Mouse (Mus musculus) kidney, embryonic 15.5 days (tissue): ENCODE results near the gene Dusp18. TPM values are rescaled to one million over a fixed set of nuclear protein-coding genes. Genes with fewer than 3 reads are reported as not detected.
A peak's percentile ranks its signal among the peaks of the same experiment; 100 is the strongest.

ENCODE experiments used
- ATAC-seq: fragments of 200-750 bp; cut with Nextera tagmentation; replicated peaks from 2 replicates; pipeline ENCODE4 v1.8.0; 2017; ENCODE audit warnings: moderate TSS enrichment; ENCODE audit not compliant: low FRiP score
- H3K27ac ChIP-seq: fragments of 300-500 bp; sonication (generic); 2 replicates; pipeline ENCODE4 v1.5.1; 2015; ENCODE audit warnings: mild to moderate bottlenecking, inconsistent platforms
- H3K27me3 ChIP-seq: fragments of 300-500 bp; sonication (generic); 2 replicates; pipeline ENCODE4 v1.6.1; 2015; ENCODE audit warnings: inconsistent platforms
- H3K36me3 ChIP-seq: fragments of 300-500 bp; sonication (generic); 2 replicates; pipeline ENCODE4 v1.6.1; 2015; ENCODE audit warnings: inconsistent platforms
- H3K4me1 ChIP-seq: fragments of 300-500 bp; sonication (generic); 2 replicates; pipeline ENCODE4 v1.6.1; 2015; ENCODE audit warnings: inconsistent platforms
- H3K4me2 ChIP-seq: fragments of 300-500 bp; sonication (generic); 2 replicates; pipeline ENCODE4 v1.6.1; 2015; ENCODE audit warnings: moderate library complexity, mild to moderate bottlenecking, inconsistent platforms
- H3K4me3 ChIP-seq: fragments of 300-500 bp; sonication (generic); replicated peaks from 2 replicates; pipeline ENCODE4 v1.5.1; 2015; ENCODE audit warnings: mild to moderate bottlenecking, inconsistent platforms
- H3K9ac ChIP-seq: fragments of 300-500 bp; sonication (generic); 2 replicates; pipeline ENCODE4 v1.6.1; 2015; ENCODE audit warnings: mild to moderate bottlenecking, inconsistent platforms
- H3K9me3 ChIP-seq: fragments of 300-500 bp; sonication (generic); replicated peaks from 2 replicates; pipeline ENCODE4 v1.6.1; 2016; ENCODE audit warnings: inconsistent platforms
- WGBS: fragments of 180-500 bp; shearing (Covaris S2); methylation state at CpG from one replicate; pipeline ENCODE4 v1.1.7; 2015; ENCODE audit warnings: mixed read lengths; 5-methylcytosine and 5-hydroxymethylcytosine counted together
- polyA plus RNA-seq: library from polyadenylated mRNA; unstranded; fragments of >200 nt; fragmentation: Nextera tagmentation; extraction: Ambion mirVana; gene quantifications from 2 replicates; pipeline ENCODE4 v1.2.1, GENCODE M21; 2015

Dusp18 gene
- polyA plus RNA-seq, 1 experiment from 2014 or later, result 13.4 TPM

- no peak overlapping the region for H3K9ac ChIP-seq
- no peak overlapping the region for H3K4me2 ChIP-seq
- H3K9me3 ChIP-seq, result no peaks in the 10 kb centered on the region
- WGBS, result 93% methylated on average over 4 of the region's 4 CpGs
- peaks cover 19% of the 10 kb centered on the region for H3K27me3 ChIP-seq
- H3K36me3 ChIP-seq, result no peaks in the 10 kb centered on the region
- peaks cover 21% of the 10 kb centered on the region for H3K4me1 ChIP-seq
- ATAC-seq, result no peak
- H3K27ac ChIP-seq, result no peak overlapping the region
- H3K4me3 ChIP-seq, result no peak overlapping the region
These were observed 35.3 kb upstream of the Dusp18 start for GRCm38 (mm10) chr11:3859778-3860177.

DNA sequence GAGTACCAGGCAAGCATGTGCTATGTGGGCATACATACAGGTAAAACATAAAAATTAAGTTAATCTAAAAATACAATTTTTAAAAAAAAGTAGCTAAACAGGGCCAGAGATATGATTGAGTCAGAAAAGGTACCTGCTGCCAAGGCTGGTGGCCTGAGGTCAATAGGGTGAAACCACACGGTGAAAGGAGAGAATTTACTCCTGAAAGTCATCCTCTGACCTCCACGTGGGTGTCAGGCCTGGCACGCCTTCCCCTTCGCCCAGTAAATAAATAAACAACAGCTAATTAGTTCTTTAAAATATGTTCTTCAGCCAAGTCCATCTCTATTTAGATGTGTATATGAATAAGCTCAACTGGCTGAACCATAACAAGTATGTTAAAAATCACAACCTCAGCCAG, 34.7 kb upstream of the Dusp18 start:
- Histone ChIP-seq H3K36me3 (no peaks in the 10 kb centered on the region), H3K4me1 (peaks cover 21% of the 10 kb centered on the region), H3K9ac (no peak overlapping the region), H3K27me3 (peaks cover 22% of the 10 kb centered on the region), H3K4me2 (no peak overlapping the region), H3K4me3 (no peak overlapping the region), H3K9me3 (no peaks in the 10 kb centered on the region), H3K27ac (no peak overlapping the region)
- ATAC-seq, result no peak
- 68% methylated on average over 4 of the region's 4 CpGs for WGBS

GRCm38 (mm10) chr11:3862661-3863453, 32.2 kb upstream of the Dusp18 start:
- peaks cover 28% of the 10 kb centered on the region for H3K27me3 ChIP-seq
- H3K4me2 ChIP-seq, result peak overlapping the region; percentile 92
- peak overlapping the region; percentile 46; the same call in 1 of the 2 replicates for H3K9ac ChIP-seq
- ATAC-seq, result no peak; the same call in 1 of the 2 replicates
- H3K27ac ChIP-seq, result no peak overlapping the region
- no peaks in the 10 kb centered on the region for H3K9me3 ChIP-seq
- H3K4me1 ChIP-seq, result peaks cover 21% of the 10 kb centered on the region
- whole genome bisulfite sequencing, result 71% methylated on average over 19 of the region's 19 CpGs
- H3K4me3 ChIP-seq, result peak overlapping the region; percentile 55
- no peaks in the 10 kb centered on the region for H3K36me3 ChIP-seq

DNA sequence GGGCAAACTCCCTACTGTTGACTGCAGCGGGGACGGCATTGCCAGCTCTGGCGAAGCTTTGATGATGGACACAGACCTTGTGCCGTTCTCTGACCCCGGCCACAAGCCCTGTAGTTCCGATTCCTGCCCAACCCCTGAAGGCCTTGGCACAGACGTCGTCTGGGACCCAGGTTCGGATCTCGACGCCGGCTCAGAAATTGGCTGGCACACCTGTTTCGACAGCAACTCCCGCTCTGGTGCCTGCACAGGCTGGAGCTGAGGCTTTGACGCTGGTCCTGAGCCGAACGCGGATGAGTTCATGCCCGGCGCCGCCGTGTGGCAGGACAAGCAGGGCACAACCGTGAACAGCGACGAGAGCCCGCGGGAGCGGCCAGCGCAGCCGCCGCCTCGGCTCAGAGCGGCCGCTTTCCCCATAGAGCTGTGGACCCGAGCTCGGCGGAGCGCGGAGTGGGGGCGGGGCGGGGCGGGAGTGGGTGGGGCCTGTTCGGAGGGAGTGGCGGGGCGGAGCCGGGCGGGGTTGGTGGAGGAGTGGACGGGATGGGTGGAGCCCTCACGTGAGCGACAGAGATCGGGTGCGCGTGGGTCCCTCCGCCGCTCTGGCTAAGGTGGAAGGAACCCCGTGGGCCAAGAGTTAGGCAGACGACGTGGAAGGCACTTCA, 31.5 kb upstream of the Dusp18 start, which contains the start of gene Osbp2:
Gene Osbp2 (minus strand): TSS at position 450 of the 659 bp plus-strand sequence.
- Histone ChIP-seq H3K4me1 (peaks cover 21% of the 10 kb centered on the region), H3K27me3 (peaks cover 28% of the 10 kb centered on the region), H3K36me3 (no peaks in the 10 kb centered on the region), H3K9ac (peak within 1 kb of the TSS; percentile 46), H3K27ac (0 out of 2 replicates have a peak within 1 kb of the TSS, but pooled peaks have one; percentile 18), H3K4me2 (peak within 1 kb of the TSS; percentile 92), H3K4me3 (peak within 1 kb of the TSS; percentile 55), H3K9me3 (no peaks in the 10 kb centered on the region)
- 4% methylated on average over 56 of the region's 58 CpGs for WGBS
- peak; percentile 93 for ATAC-seq

- Histone ChIP-seq H3K27ac (no peak overlapping the region), H3K4me3 (peak overlapping the region; percentile 55), H3K4me2 (peak overlapping the region; percentile 92), H3K4me1 (peaks cover 21% of the 10 kb centered on the region), H3K27me3 (peaks cover 28% of the 10 kb centered on the region), H3K9ac (0 out of 2 replicates have a peak overlapping the region, but pooled peaks have one; percentile 26), H3K36me3 (no peaks in the 10 kb centered on the region), H3K9me3 (no peaks in the 10 kb centered on the region)
- ATAC-seq, result 0 out of 2 replicates have a peak, but pooled peaks have one; percentile 15
- 32% methylated on average over 6 of the region's 6 CpGs for WGBS
These were observed 30.7 kb upstream of the Dusp18 start for GRCm38 (mm10) chr11:3864343-3864742.

- ATAC-seq, result no peak
- no peaks in the 10 kb centered on the region for H3K9me3 ChIP-seq
- no peak overlapping the region for H3K4me2 ChIP-seq
- no peaks in the 10 kb centered on the region for H3K27me3 ChIP-seq
- no peaks in the 10 kb centered on the region for H3K4me1 ChIP-seq
- 81% methylated on average over 6 of the region's 6 CpGs for WGBS
- no peak overlapping the region for H3K9ac ChIP-seq
- no peak overlapping the region for H3K4me3 ChIP-seq
- H3K27ac ChIP-seq, result no peak overlapping the region
- H3K36me3 ChIP-seq, result no peaks in the 10 kb centered on the region
These were observed 18.6 kb upstream of the Dusp18 start for GRCm38 (mm10) chr11:3876419-3876818.

- no peak overlapping the region for H3K27ac ChIP-seq
- H3K9ac ChIP-seq, result no peak overlapping the region
- no peaks in the 10 kb centered on the region for H3K9me3 ChIP-seq
- no peak overlapping the region for H3K4me3 ChIP-seq
- ATAC-seq, result no peak
- H3K27me3 ChIP-seq, result no peaks in the 10 kb centered on the region
- no peak overlapping the region for H3K4me2 ChIP-seq
- no peaks in the 10 kb centered on the region for H3K36me3 ChIP-seq
- 78% methylated on average over 7 of the region's 7 CpGs for WGBS
- H3K4me1 ChIP-seq, result no peaks in the 10 kb centered on the region
These were observed 16.4 kb upstream of the Dusp18 start for GRCm38 (mm10) chr11:3878660-3879059.

- Histone ChIP-seq H3K27ac (no peak overlapping the region), H3K4me2 (no peak overlapping the region), H3K9me3 (no peaks in the 10 kb centered on the region), H3K4me3 (no peak overlapping the region), H3K27me3 (no peaks in the 10 kb centered on the region), H3K4me1 (peaks cover 1% of the 10 kb centered on the region), H3K9ac (no peak overlapping the region), H3K36me3 (no peaks in the 10 kb centered on the region)
- no peak for ATAC-seq
- 48% methylated on average over 2 of the region's 2 CpGs for WGBS
These were observed 15.2 kb upstream of the Dusp18 start for GRCm38 (mm10) chr11:3879836-3880235.

DNA sequence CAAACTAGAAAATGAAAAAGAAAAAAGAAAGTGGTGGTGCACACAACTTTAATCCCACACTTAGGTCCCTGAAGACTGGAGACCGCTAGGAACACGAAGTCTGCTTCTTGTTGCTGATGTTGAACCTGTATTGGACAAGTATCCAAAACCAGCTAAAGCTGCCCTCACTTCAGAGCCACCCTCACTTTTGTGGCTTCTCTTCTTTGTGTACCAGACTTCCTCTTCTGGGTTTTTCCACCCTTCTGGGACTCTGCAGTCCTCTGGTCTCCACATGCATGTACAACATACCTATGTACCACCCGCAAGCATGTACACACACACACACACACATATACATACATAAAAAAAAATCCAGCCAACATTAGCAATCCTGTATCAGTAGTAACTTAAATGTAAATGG, 11.3 kb upstream of the Dusp18 start:
- 85% methylated on average over 3 of the region's 3 CpGs for WGBS

DNA sequence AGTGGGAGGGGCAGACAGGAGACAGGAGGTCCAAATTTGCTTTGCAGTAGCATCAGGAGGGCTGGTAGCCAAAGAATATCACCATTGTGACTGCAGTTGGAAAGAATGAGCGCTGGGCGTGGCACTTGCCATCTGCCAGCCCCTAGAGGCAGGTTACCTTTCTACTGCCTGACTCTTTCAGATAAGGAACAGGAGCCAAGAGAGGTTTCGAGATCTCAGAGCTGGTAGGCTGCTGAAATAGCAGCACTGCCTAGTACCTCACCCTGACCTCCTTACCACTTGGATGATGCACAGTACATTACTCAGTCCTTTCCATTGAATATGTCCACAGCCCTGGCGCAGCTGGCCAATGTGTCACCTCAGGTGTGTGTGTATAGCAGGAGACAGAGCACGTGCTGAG, 7.7 kb upstream of the Dusp18 start:
- Histone ChIP-seq H3K27ac (no peak overlapping the region), H3K27me3 (no peaks in the 10 kb centered on the region), H3K4me3 (no peak overlapping the region), H3K9ac (no peak overlapping the region), H3K4me2 (no peak overlapping the region), H3K36me3 (no peaks in the 10 kb centered on the region), H3K4me1 (peaks cover 6% of the 10 kb centered on the region), H3K9me3 (no peaks in the 10 kb centered on the region)
- 78% methylated on average over 5 of the region's 5 CpGs for WGBS
- no peak for ATAC-seq

More for the DNA sequence above, 11.3 kb upstream of the Dusp18 start:
- no peak overlapping the region for H3K4me3 ChIP-seq
- no peaks in the 10 kb centered on the region for H3K27me3 ChIP-seq
- H3K9ac ChIP-seq, result no peak overlapping the region
- no peak for ATAC-seq
- peaks cover 6% of the 10 kb centered on the region for H3K4me1 ChIP-seq
- no peak overlapping the region for H3K27ac ChIP-seq
- no peak overlapping the region for H3K4me2 ChIP-seq
- no peaks in the 10 kb centered on the region for H3K9me3 ChIP-seq
- no peaks in the 10 kb centered on the region for H3K36me3 ChIP-seq

- H3K9ac ChIP-seq, result no peak overlapping the region
- no peak for ATAC-seq
- 83% methylated on average over 6 of the region's 6 CpGs for whole genome bisulfite sequencing
- no peaks in the 10 kb centered on the region for H3K9me3 ChIP-seq
- no peak overlapping the region for H3K27ac ChIP-seq
- peaks cover 22% of the 10 kb centered on the region for H3K36me3 ChIP-seq
- H3K4me2 ChIP-seq, result peak overlapping the region; percentile 92; the same call in 1 of the 2 replicates
- H3K4me3 ChIP-seq, result no peak overlapping the region
- H3K27me3 ChIP-seq, result no peaks in the 10 kb centered on the region
- peaks cover 9% of the 10 kb centered on the region for H3K4me1 ChIP-seq
These were observed 1.1 kb upstream of the Dusp18 start for GRCm38 (mm10) chr11:3893970-3894369.

- peaks cover 12% of the 10 kb centered on the region for H3K4me1 ChIP-seq
- peaks cover 25% of the 10 kb centered on the region for H3K36me3 ChIP-seq
- peak overlapping the region; percentile 92 for H3K4me2 ChIP-seq
- peak overlapping the region; percentile 95 for H3K27ac ChIP-seq
- ATAC-seq, result no peak; the same call in 1 of the 2 replicates
- 4% methylated on average over 9 of the region's 10 CpGs for WGBS
- H3K9me3 ChIP-seq, result no peaks in the 10 kb centered on the region
- peak overlapping the region; percentile 59 for H3K4me3 ChIP-seq
- H3K9ac ChIP-seq, result peak overlapping the region; percentile 64
- no peaks in the 10 kb centered on the region for H3K27me3 ChIP-seq
These were observed 418 bp downstream of the Dusp18 start for GRCm38 (mm10) chr11:3895458-3895857.
